Mouse (Mus musculus): ENCODE data around the gene Hist1h2af.

The Hist1h2af gene

GRCm38 (mm10) chr13:23515281-23515680 is 18.4 kb upstream of the Hist1h2af start:
- DNase-seq (ENCODE audit: low spot score), result no peak

DNA sequence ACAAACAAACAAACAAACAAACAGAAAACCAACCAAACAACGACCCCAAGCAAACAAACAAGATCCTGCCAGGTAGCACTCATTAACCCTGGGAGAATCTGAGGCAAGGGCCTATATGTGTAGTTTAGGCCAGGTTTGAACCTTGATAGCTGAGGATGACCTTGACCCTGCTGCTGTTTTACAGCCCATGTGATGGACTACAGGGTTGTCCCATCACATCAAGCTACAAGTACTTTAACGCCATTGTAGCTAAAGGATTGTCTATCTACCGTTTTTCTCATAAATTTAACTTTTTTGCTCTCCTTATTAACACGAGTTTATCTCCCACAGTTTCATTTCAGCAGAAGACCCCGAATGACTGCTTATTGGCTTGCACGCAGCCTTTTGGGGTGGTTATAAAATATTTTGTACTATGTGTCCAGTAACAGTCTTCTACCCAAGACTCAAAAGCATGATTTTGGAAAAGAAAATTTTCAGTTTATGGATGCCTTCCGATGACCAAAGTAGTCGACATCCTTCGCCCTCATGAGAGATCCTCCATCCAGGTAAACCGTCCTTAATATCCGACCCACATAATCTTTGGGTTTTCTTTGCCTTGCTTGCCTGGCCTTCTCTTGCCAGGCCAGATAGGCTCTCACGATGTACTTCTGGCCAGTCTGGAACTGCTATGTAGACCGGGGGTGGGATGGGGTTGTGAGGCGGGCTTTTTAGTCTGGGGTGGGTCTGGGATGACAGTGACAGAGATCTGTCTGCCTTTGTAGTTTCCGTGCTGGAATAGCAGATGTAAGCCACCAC is 17.7 kb upstream of the Hist1h2af start:
- DNase-seq (ENCODE audit: low spot score), result no peak

DNA sequence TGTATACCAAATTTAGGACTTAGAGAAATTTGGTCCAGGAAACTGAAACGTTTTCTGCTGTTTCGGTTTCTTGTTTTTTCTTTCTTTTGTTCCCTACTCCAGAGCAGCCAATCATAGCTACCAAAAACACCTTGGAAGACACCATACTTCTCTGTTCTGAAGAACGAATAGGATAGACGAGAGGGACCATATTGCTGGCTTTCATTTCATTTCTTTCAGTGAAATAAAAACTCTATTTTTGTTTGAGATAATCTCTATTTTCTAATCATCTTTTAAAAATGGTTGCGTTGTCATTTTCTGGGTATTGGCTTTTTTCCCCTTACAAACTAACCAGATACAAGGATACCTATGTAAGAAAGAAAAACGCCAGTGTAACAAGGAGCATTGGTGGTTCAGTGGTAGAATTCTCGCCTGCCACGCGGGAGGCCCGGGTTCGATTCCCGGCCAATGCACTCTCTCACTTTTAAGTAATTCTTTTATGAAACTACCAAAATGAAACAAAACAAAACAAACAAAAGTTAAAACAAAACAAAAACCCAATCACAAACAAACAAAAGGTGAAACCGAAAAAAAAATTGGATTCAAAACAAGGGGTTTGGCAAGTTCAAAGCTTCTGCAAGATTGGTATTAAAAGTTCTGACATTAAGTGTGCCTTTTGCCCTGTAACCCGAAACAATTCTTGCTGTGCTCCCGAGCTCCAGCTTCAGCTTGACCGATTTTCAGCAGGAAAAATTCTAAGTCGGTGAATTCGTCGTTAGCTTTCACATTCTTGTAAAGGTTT is 16.7 kb upstream of the Hist1h2af start:
- peak; percentile 72 for DNase-seq (ENCODE audit: low spot score)

DNA sequence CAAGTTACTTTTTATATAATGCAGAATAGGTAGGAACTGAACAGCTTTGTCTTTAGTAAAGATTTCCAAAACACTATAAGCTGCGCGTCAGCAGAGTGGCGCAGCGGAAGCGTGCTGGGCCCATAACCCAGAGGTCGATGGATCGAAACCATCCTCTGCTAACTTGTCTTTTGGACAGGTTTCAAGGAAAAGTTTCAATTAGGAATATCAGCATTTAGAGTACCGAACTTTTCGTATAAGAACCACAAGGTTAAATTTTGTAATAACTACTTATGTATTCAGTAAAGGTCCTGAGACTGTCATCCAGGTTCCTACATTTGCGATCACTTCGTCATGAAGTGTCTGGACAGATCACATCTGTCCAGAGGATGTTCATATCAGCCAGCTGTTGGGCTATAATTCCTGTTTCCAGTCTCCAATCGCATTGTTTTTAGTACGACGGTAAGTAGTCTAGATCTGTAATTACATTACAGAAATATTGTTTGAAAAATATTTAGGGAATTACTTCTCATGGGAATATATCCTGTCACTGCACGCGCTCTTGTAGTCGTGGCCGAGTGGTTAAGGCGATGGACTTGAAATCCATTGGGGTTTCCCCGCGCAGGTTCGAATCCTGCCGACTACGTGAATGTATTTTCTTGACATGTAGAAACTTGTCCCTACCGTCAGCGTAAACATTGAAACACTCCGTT is 16.0 kb upstream of the Hist1h2af start:
- DNase-seq (ENCODE audit: low spot score), result peak; percentile 84

DNA sequence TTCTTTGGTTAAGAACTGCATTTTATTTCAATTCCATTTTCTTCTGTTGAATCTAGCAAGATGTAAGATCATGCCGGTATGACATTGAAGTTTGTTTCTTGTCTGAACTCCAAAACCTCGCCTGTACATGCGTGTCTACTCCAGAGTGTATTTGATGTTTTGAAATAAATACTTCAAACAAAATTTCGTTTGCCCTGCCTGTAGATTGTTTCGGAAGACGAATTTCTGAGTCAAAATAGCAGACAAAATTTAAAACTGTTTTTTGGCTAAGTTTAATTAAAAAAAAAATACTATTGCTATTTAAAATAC is 15.5 kb upstream of the Hist1h2af start:
- DNase-seq (ENCODE audit: low spot score), result no peak

GRCm38 (mm10) chr13:23518885-23519284 is 14.8 kb upstream of the Hist1h2af start:
- DNase-seq (ENCODE audit: low spot score), result peak; percentile 85

- peak; percentile 82 for DNase-seq (ENCODE audit: low spot score)
Measured at GRCm38 (mm10) chr13:23519416-23519815, 14.3 kb upstream of the Hist1h2af start.

- peak; percentile 86 for DNase-seq (ENCODE audit: low spot score)
Measured at GRCm38 (mm10) chr13:23521703-23522102, 12.0 kb upstream of the Hist1h2af start.

DNA sequence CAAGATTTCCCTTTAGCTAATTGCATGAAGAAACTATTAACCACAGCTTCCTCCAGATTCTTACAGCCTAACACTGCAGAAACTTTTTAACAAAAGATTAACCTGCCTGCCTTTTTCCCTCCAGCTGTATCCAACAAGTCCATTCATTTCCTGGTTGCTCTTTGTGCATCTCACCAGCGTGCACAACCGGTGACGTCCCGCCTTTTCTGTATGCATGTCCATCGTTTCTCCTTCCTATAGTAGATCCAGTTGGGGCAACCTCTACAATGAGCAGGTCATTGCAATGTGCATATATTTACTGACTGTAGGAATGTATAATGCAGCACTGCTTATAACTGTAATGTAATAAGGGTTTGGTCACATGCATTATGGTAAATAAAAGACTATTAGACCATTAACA is 9.7 kb upstream of the Hist1h2af start:
- peak; percentile 2 for DNase-seq (ENCODE audit: low spot score)

GRCm38 (mm10) chr13:23524654-23525053 is 9.1 kb upstream of the Hist1h2af start:
- peak; percentile 91 for DNase-seq (ENCODE audit: low spot score)

DNA sequence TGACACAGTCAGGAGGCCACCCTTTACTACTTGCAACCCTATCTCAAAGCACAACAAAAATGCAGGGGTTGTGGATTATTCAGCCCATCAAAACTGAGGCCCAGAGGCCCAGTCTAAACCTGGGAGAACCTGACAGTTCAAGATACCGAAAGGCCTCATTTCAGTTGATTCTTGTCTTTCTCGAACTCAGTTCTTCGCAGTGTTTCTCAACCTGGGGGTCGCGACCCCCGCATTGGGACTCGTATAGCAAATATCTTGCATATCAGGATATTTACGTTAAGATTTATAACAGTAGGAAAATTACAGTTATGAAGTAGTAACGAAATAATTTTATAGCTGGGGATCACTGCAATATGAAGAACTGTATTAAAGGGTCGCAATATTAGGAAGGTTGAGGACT is 7.8 kb upstream of the Hist1h2af start:
- DNase-seq (ENCODE audit: low spot score), result peak; percentile 69

DNA sequence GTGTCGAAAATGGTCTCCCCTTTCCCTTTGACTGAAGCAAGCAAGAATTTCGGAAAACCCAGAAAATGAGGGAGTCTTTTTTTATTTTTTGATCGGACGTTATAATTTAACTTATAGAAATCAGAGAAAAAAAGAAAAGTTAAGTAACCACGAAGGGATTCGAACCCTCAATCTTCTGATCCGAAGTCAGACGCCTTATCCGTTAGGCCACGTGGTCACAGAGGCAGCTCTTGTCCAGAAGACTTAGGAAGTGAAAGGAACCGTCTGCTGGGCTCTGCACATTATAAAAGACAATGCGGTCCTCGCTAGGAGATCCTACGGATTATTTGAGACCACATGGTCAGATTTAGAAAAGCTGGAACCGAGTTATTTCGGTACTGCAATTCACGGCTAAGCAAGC is 7.4 kb upstream of the Hist1h2af start:
- DNase-seq (ENCODE audit: low spot score), result peak; percentile 95

GRCm38 (mm10) chr13:23529005-23529404 is 4.7 kb upstream of the Hist1h2af start:
- peak; percentile 46 for DNase-seq (ENCODE audit: low spot score)

DNA sequence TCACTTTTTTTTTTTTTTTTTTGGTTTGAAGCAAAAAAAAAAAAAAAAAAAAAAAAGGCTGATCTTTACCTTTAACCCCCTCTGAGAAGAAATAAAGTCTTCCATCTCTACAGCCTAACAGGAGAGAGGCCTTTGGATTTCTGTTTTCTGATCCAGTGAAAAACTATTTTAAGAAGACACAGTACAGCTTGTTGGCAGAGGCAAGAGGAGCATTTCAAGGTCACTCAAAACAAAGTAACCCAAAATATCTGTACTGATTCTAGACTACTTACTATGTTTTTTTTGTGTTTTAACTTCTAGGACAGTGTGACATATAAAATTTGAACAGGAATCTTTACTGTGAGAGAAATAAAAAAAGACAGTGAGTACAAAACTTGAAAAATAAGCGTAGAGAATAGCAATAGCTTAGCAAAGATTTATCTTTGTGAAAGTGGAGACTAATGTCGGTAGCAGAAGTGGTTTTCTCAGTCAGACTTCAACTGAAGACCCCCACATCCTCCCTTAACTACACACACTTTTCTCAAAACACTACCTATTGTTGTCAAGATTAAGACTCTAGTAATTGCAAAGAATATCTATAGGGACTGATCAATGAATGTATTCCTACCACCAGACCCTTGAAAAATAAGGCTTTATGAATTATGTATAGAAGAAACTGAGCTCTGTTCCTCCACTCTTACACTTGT is 4.1 kb upstream of the Hist1h2af start:
- DNase-seq (ENCODE audit: low spot score), result peak; percentile 2

GRCm38 (mm10) chr13:23530181-23530900 is 3.4 kb upstream of the Hist1h2af start:
- peak; percentile 50 for DNase-seq (ENCODE audit: low spot score)

- DNase-seq (ENCODE audit: low spot score), result peak; percentile 98
Measured at GRCm38 (mm10) chr13:23530901-23531875, 2.5 kb upstream of the Hist1h2af start, which contains the start of gene Hist1h4h. TSS of gene Hist1h4h (plus strand) at chr13:23531050.

DNA sequence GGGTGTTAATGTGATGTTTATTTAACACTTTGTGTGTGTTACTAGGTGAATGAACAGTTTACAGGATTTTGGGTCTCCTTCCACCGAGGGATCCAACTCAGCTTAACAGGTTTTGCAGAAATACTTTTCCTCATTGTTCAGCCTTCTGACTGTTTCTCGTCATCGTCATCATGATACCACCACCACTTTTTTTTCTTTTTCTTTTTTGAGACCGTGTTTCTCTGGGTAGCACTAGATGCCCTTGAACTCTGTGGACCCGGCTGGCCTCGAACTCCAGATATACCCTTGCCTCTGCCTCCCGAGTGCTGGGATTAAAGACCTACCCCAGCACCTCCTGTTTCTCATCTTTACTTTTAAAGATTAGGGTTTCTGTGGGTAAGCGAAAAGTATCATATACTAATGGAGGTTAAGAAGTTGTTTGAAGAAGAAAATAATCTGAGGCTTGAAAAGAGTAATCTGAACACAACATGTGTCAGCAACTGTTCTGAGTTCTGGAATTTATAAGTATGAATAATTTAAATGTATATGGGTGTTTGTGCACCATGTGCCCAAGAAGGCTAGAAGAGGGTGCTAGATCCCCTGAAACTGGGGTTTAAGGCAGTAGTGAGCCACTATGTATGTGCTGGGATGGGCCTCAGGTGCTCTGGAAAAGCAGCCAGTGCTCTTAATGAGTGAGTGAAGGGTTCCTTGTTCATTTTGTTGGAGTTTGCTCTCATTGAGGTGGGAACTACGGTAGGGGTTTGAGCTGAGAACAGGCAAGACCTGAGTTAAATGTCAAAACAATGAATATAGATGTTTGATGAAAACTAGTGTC is 1.2 kb upstream of the Hist1h2af start:
- peak; percentile 59 for DNase-seq (ENCODE audit: low spot score)

DNA sequence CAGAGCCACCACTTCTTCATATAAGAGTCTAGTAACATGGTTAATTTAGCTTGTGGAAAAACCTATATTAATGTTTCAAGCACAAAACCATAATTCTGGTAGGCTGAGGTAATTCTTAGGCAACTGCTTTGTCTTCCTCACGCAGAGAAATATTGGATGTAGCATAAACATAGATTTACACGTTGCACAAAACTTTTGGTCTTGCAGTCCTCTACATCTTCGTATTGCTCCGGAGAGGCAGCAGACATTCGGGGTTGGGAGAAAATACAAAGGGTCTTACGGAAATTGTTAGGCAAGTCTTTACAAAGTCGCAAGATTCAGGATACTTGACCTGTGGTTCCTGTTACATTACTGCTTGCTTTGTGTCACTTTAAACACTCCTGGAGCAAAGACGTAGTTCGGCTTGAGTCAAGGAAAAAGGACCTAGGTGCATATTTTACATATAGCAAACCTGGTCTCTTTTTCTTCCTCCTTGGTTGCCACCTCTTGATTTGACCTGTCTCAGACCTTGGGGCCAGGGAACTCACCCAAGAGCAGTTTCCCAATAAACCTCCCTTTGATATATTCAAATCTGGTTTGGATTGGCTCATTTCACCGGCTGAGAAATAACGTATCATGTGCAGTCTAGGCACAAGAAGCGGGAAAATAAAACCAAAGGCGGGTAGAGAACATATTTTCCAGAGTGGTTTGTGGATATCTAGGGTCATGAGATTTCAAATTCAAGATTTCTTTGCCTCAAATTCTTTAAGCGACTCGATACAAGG is 844 bp downstream of the Hist1h2af start:
- DNase-seq (ENCODE audit: low spot score), result peak; percentile 72
